Mouse (Mus musculus) lung, embryonic 14.5 days (tissue): ENCODE results near the gene Rhobtb1. TPM values are rescaled to one million over a fixed set of nuclear protein-coding genes. Genes with fewer than 3 reads are reported as not detected.

ENCODE experiments used
- ATAC-seq: fragments of 200-750 bp; cut with Nextera tagmentation; 2 replicates; pipeline ENCODE4 v1.8.0; 2017; ENCODE audit warnings: mild to moderate bottlenecking, moderate TSS enrichment, moderate library complexity; ENCODE audit not compliant: insufficient read depth
- DNase-seq: peaks from one replicate; pipeline ENCODE4 v3.0.0-alpha.2; 2015
- H3K27ac ChIP-seq: fragments of 300-500 bp; sonication (generic); 2 replicates; pipeline ENCODE4 v1.5.1; 2014; ENCODE audit warnings: low read depth, mild to moderate bottlenecking, moderate library complexity
- H3K27me3 ChIP-seq: fragments of 300-500 bp; sonication (generic); 2 replicates; pipeline ENCODE4 v1.6.1; 2014; ENCODE audit warnings: low read length, control low read depth; ENCODE audit not compliant: insufficient read depth
- H3K36me3 ChIP-seq: fragments of 300-500 bp; sonication (generic); 2 replicates; pipeline ENCODE4 v1.6.1; 2014; ENCODE audit warnings: control low read depth; ENCODE audit not compliant: insufficient read depth
- H3K4me1 ChIP-seq: fragments of 300-500 bp; sonication (generic); 2 replicates; pipeline ENCODE4 v1.6.1; 2014; ENCODE audit warnings: antibody characterized with exemption, control low read depth; ENCODE audit not compliant: insufficient read depth
- H3K4me2 ChIP-seq: fragments of 300-500 bp; sonication (generic); 2 replicates; pipeline ENCODE4 v1.6.1; 2014; ENCODE audit warnings: mild to moderate bottlenecking
- H3K4me3 ChIP-seq: fragments of 300-500 bp; sonication (generic); 2 replicates; pipeline ENCODE4 v1.5.1; 2014; ENCODE audit warnings: low read depth, low read length
- H3K9ac ChIP-seq: fragments of 300-500 bp; sonication (generic); 2 replicates; pipeline ENCODE4 v1.6.1; 2014
- H3K9me3 ChIP-seq: fragments of 300-500 bp; sonication (generic); 2 replicates; pipeline ENCODE4 v1.6.1; 2016; ENCODE audit warnings: low read depth, low read length, control low read depth
- CTCF ChIP-seq: IDR thresholded peaks from 2 replicates; pipeline ENCODE4 v1.5.1; 2016; ENCODE audit warnings: antibody characterized with exemption, low read depth
- WGBS: fragments of 180-500 bp; shearing (Covaris S2); extraction: QIAGEN DNeasy Blood & Tissue Kit; methylation state at CpG from one replicate; pipeline ENCODE4 v1.1.7; 2014; 5-methylcytosine and 5-hydroxymethylcytosine counted together
- polyA plus RNA-seq: library from polyadenylated mRNA; unstranded; fragments of >200 nt; fragmentation: Nextera tagmentation; extraction: Ambion mirVana; gene quantifications from 2 replicates; pipeline ENCODE4 v1.2.1, GENCODE M21; 2014

The Rhobtb1 gene
- polyA plus RNA-seq, 1 experiment from 2014 or later = 19.4 TPM

GRCm38 (mm10) chr10:69253075-69253685, 101.9 kb downstream of the Rhobtb1 start:
- Histone ChIP-seq H3K27ac (peak overlapping the region; percentile 75), H3K4me3 (no peak overlapping the region), H3K4me1 (peaks cover 17% of the 10 kb centered on the region), H3K36me3 (peaks cover 12% of the 10 kb centered on the region; the same call in 1 of the 2 replicates), H3K4me2 (no peak overlapping the region), H3K9me3 (no peaks in the 10 kb centered on the region), H3K9ac (no peak overlapping the region), H3K27me3 (no peaks in the 10 kb centered on the region)
- 26% methylated on average over 5 of the region's 5 CpGs for WGBS
- DNase-seq = peak; percentile 74
- peak; percentile 76 for ATAC-seq
- no peak for TF ChIP-seq CTCF

DNA sequence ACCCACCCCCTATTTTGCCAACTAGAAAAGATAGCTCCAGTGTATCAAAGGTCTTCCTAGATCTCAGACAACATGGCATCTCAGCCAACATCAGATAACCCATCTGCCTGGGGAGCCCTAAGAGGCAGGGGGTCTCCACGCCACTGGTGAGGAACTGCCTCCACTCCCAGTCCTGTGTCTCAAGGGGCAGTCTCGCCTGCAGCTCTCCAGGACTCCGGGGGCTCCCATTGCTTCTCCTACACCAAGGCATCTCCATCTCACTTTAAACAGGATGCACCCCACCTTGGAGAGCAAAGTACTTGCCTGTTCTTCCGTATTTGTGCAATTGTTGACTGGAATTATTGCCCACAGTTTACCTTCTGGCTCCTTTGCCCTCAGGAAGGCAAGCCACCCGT, 102.4 kb downstream of the Rhobtb1 start:
- H3K4me2 ChIP-seq = no peak overlapping the region
- H3K9ac ChIP-seq = no peak overlapping the region
- no peak overlapping the region for H3K4me3 ChIP-seq
- peaks cover 17% of the 10 kb centered on the region for H3K4me1 ChIP-seq
- peaks cover 12% of the 10 kb centered on the region; the same call in 1 of the 2 replicates for H3K36me3 ChIP-seq
- H3K9me3 ChIP-seq = no peaks in the 10 kb centered on the region
- peak overlapping the region; percentile 75 for H3K27ac ChIP-seq
- no peak for TF ChIP-seq CTCF
- no peaks in the 10 kb centered on the region for H3K27me3 ChIP-seq
- 53% methylated on average over 5 of the region's 5 CpGs for WGBS
- ATAC-seq (no peak), DNase-seq (no peak)

GRCm38 (mm10) chr10:69254390-69254847, 103.2 kb downstream of the Rhobtb1 start:
- peak; percentile 64 for ATAC-seq
- WGBS = 15% methylated on average over 8 of the region's 8 CpGs
- Histone ChIP-seq H3K4me3 (no peak overlapping the region), H3K36me3 (peaks cover 12% of the 10 kb centered on the region; the same call in 1 of the 2 replicates), H3K27me3 (no peaks in the 10 kb centered on the region), H3K4me1 (peaks cover 17% of the 10 kb centered on the region), H3K9ac (no peak overlapping the region), H3K27ac (peak overlapping the region; percentile 75), H3K9me3 (no peaks in the 10 kb centered on the region), H3K4me2 (no peak overlapping the region; the same call in 1 of the 2 replicates)
- DNase-seq = peak; percentile 72
- TF ChIP-seq CTCF = no peak

GRCm38 (mm10) chr10:69255594-69255993, 104.4 kb downstream of the Rhobtb1 start:
- Histone ChIP-seq H3K4me1 (peaks cover 17% of the 10 kb centered on the region), H3K9me3 (no peaks in the 10 kb centered on the region), H3K27me3 (no peaks in the 10 kb centered on the region), H3K9ac (no peak overlapping the region), H3K4me2 (no peak overlapping the region), H3K4me3 (no peak overlapping the region), H3K36me3 (peaks cover 7% of the 10 kb centered on the region; the same call in 1 of the 2 replicates), H3K27ac (no peak overlapping the region)
- TF ChIP-seq CTCF = no peak
- ATAC-seq (no peak), DNase-seq (no peak)
- 54% methylated on average over 5 of the region's 5 CpGs for WGBS

- peak overlapping the region; percentile 33; the same call in 1 of the 2 replicates for H3K27ac ChIP-seq
- H3K27me3 ChIP-seq = no peaks in the 10 kb centered on the region
- no peak overlapping the region for H3K4me2 ChIP-seq
- H3K9ac ChIP-seq = no peak overlapping the region
- peaks cover 17% of the 10 kb centered on the region for H3K4me1 ChIP-seq
- ATAC-seq (no peak), DNase-seq (no peak)
- WGBS = 76% methylated on average over 6 of the region's 6 CpGs
- TF ChIP-seq CTCF = no peak
- no peaks in the 10 kb centered on the region for H3K36me3 ChIP-seq
- H3K4me3 ChIP-seq = no peak overlapping the region
- H3K9me3 ChIP-seq = no peaks in the 10 kb centered on the region
Observed at GRCm38 (mm10) chr10:69257592-69258133, 106.4 kb downstream of the Rhobtb1 start.

GRCm38 (mm10) chr10:69258588-69258987, 107.4 kb downstream of the Rhobtb1 start:
- ATAC-seq (no peak), DNase-seq (peak; percentile 68)
- Histone ChIP-seq H3K4me3 (no peak overlapping the region), H3K9me3 (no peaks in the 10 kb centered on the region), H3K9ac (no peak overlapping the region), H3K27me3 (no peaks in the 10 kb centered on the region), H3K36me3 (no peaks in the 10 kb centered on the region), H3K4me1 (peaks cover 18% of the 10 kb centered on the region), H3K4me2 (no peak overlapping the region), H3K27ac (0 out of 2 replicates have a peak overlapping the region, but pooled peaks have one; percentile 56)
- whole genome bisulfite sequencing = 47% methylated on average over 9 of the region's 9 CpGs
- TF ChIP-seq CTCF = no peak

GRCm38 (mm10) chr10:69259161-69259560, 107.9 kb downstream of the Rhobtb1 start:
- TF ChIP-seq CTCF = no peak
- no peak overlapping the region for H3K4me3 ChIP-seq
- no peaks in the 10 kb centered on the region for H3K9me3 ChIP-seq
- DNase-seq (no peak), ATAC-seq (no peak)
- H3K27ac ChIP-seq = 0 out of 2 replicates have a peak overlapping the region, but pooled peaks have one; percentile 56
- WGBS = 23% methylated on average over 2 of the region's 2 CpGs
- H3K27me3 ChIP-seq = no peaks in the 10 kb centered on the region
- H3K4me2 ChIP-seq = no peak overlapping the region
- H3K9ac ChIP-seq = no peak overlapping the region
- peaks cover 12% of the 10 kb centered on the region for H3K4me1 ChIP-seq
- H3K36me3 ChIP-seq = no peaks in the 10 kb centered on the region
